Mouse (Mus musculus) lung, postnatal 25 days (tissue): Measurements from ENCODE around the gene Dhh.
A peak's percentile ranks its signal among the peaks of the same experiment; 100 is the strongest.
"Not testable (repeated sequence)": the region's sequence is repeated elsewhere in the genome, so short reads cannot be mapped to it uniquely, and the experiment has no call there.

Experiments used
- DNase-seq: peaks from one replicate; pipeline ENCODE4 v3.0.0; 2022; ENCODE audit warnings: low spot score

Dhh gene

DNA sequence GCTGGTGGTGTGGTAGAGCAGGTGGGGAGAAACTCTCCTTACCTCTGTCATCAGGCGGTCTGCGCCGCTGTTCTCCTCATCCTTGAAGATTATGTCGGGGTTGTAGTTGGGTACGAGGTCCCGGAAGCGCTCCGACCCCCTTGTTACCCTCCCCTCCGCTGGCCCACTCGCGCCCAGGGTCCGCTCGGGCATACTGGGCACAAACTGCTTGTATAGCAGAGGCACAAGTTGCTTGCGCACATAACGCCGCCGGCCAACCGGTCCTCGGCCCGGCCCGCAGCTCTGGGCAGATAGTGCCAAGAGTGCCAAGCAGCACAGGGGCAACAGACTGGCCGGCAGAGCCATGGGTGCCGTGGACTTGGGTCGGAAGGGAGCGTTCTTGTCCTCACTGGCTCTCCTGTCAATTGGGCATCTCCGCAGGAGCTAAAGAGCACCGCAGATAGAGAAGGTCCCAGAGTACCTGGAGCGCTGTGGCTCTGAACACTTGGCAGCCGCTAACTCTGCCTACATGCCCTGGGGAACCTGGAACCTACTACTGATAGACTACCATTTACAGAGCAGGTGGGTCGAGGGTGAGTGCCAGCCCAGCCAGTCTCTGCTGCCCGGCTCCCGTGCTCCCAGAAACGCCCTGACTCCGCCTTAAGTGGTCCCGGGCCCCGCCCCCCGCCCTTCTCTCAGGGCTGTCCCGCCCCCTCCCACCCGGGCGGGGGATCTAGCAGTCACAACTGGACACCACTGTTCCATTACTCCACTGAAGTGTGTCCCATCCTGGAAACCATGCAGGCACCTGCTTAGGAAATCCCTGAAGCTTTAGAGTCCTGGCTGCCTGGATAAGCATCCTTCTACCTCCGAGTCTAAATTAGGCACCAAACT, at the start of gene Dhh:
Dhh (minus strand) TSS at position 613 of the 873 bp plus-strand sequence.
- no peak for DNase-seq

- DNase-seq, result no peak
Measured at GRCm38 (mm10) chr15:98947884-98948283, 49.5 kb upstream of the Dhh start.

GRCm38 (mm10) chr15:98943133-98943532, 44.8 kb upstream of the Dhh start:
- DNase-seq, result no peak

GRCm38 (mm10) chr15:98942081-98942480, 43.7 kb upstream of the Dhh start:
- no peak for DNase-seq

- no peak for DNase-seq
Measured at GRCm38 (mm10) chr15:98941539-98941938, 43.2 kb upstream of the Dhh start.

DNA sequence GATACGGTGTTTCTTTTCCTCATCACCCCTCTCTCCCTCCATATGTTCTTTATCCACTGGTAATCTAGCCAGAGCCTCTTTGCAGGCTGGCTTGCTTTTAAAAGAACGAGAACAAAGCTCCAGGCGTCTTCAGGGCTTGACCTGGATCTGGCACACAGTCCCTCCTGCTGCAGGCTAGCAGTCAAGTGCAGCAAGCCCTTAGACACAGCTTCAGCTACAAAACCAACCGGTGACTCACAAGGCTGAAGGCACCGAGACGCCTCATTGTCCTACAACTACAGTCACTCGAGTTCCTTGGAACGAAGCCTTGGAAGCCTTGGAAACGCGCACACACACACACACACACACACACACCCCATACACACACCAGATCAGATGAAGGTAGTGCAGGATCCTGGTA, 42.5 kb upstream of the Dhh start:
- DNase-seq, result no peak

- peak; percentile 93 for DNase-seq
Measured at GRCm38 (mm10) chr15:98934217-98934839, 36.0 kb upstream of the Dhh start, which contains the start of gene Tuba1b. Gene Tuba1b, minus strand, starts transcription at chr15:98934565.

- DNase-seq, result peak; percentile 95
Measured at GRCm38 (mm10) chr15:98933833-98934216, 35.5 kb upstream of the Dhh start.

DNA sequence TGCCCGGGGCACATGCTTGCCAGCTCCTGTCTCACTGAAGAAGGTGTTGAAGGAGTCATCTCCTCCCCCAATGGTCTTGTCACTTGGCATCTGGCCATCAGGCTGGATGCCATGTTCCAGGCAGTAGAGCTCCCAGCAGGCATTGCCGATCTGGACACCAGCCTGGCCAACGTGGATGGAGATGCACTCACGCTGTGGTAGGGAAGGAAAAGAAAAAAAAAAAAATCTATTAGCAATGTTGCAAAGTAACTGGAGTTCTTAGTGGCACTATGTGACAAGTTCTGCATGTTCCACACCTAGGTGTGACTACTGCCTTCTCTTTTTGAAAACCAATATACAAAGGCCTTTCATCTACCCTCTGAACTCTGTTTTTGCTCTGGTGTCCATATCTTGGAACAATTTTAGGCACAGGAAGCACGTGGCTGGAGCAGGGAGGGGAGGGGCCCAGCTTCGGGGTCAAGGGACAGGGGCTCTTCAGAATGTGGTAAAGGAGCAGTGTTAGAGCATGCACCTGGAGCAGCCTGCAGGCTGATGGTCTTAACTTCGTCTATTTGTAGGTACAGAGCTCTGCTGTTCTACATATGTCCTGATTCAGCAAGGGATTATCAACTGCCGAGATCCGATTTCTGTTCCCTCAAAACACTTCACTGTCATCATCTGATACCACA, 34.8 kb upstream of the Dhh start:
- not testable (repeated sequence) for DNase-seq

GRCm38 (mm10) chr15:98930998-98931397, 32.7 kb upstream of the Dhh start:
- DNase-seq, result peak; percentile 64

DNA sequence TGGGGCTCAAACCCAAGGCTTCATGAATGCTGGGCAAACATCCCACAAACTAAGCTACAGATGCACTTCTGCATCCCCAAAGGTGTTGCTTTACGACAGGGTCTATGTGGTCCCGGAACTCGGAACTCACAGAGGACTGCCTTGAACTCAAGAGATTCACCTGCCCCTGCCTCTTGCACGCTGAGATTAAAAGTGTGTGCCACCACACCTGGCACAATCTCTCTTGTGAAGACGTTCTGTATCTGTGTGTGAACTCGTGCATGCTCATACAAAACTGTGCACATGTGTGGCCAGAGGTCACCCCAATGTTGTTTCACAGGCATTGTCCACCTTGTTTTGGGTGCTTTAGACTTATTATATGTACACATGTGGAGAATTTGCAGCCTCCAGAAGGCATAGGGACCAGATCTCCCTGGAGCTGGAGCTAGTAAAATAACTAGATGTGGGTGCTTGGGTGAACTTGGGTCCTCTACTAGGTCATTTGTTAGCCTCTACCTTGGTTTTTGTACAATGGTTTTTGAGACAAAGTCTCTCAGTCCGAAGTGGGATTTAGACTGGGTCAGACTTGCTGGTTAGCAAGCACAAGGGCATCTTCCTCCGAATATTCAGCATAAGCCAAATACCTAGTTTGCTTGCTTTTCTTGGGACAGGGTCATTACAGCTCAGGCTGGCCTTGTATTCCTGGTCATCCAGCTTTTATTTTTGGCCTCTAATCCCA, 31.8 kb upstream of the Dhh start:
- DNase-seq, result no peak

DNA sequence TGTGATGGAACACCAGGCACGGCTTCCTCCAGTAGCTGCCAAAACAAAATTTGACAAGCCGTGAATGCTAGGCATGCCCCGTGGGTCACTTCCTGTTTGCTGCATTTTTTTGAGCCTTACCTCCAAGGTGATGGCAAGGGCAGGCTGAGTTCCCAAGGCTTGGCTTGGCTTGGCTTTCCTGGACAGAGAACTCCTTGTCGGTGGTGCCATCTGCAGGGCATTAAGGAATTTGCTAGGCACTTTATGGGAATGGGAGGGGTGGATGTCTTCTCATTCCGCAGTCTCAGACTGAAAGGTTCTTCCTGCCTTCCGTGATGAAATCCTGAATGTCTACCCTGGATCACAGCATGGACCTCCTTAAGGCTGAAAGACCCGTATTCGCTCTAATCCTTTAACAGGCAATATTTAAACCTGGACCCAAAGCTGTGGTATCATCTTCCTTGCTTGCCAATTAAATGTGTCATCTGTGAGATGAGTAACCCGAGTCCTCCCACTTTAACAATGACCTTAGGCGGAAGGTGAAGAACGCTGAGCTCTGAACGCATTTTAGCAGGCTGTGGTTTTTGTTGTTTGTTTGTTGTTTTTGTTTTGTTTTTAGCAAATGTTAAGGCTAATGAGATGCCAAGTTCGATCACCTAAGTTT, 30.4 kb upstream of the Dhh start:
- DNase-seq, result peak; percentile 87

DNA sequence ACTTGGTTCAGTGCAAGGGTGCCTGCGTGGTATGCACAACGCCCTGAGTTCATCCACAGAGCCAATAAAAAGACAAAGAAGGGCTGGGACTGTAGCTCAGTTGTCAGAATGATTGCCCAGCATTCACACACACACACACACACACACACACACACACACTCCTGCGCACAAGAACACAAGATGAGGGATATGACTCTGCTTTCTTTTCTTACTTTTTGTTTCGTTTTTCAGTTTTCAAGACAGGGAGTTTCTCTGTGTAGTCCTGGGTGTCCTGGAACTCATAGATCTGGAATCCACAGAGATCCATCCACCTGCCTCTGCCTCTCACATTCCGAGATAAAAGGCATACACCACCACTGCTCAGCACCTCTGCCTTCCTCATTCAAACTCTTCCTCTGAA, 29.2 kb upstream of the Dhh start:
- DNase-seq, result no peak

DNA sequence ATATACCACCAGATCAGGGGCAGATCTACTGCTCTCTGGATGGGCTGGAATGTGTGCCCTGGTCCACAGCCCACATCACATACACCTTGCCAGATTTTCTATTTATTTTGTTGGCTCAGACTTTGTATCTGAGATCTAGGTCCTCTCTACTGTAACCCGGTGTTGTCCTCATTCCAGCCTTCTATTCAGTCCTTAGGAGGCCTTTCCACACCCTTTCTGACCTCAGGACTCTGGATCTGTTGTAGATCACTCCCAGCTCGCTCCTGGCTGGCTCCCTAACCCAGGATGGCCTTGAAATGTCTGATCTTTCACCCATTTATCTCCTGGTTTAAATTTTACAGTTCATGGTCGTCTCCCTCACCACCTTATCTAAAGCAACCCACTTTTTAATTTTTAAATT, 26.3 kb upstream of the Dhh start:
- no peak for DNase-seq

DNA sequence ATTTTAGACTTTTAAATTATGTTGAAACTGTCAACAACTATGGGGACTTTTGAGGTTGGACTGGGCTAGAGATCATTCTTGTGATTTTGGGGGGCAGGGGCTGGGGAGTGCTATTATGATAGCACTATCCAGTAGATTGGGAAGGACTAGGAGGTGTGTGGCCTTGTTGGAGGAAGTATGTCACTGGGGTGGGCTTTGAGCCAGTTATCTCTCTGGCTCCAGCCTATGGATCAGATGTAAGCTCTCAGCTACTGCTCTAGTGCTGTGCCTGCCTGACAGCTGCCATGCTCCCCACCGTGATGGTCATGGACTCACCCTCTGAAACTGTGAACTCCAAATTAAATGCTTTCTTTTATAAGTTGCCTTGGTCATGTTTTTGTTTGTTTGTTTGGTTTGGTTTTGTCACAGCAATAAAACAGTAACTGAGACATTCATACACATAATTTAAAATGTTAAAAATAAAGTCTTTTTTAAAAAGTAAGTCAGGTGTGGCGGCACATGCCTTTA, 24.7 kb upstream of the Dhh start:
- no peak for DNase-seq

GRCm38 (mm10) chr15:98922581-98922980, 24.2 kb upstream of the Dhh start:
- peak; percentile 21 for DNase-seq

DNA sequence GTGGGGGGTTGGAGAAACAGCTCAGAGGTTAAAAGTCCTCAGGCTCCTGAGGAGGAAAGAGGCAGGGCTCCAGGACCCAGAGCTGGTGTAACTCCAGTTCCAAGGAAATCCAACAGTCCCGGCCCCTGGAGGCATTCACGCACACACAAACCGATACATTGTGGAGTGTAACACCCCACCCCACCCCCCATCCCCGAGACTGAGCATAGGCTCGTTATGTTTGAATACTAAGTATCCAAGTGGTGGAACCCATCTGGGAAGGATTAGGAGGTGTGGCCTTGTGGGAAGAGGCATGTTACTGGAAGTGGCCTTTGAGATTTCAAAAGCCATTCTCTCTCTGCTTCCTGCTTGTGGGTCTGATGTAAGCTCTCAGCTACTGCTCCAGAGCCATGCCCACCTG, 23.2 kb upstream of the Dhh start:
- no peak for DNase-seq

DNA sequence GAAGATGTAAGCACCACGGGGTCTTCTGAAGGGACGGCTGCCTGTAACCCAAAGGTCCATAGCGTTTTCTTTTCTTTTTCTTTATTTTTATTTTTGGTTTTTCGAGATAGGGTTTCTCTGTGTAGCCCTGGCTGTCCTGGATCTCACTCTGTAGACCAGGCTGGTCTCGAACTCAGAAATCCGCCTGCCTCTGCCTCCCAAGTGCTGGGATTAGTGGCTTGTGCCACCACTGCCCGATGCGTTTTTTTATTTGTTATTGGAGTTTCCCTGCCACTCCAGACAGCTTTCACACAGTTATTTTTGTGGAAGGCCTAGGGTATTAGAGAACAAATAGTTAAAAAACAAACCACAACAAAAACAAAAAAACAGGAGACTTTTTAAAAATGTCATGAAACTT, 20.2 kb upstream of the Dhh start:
- DNase-seq, result not testable (repeated sequence)

DNA sequence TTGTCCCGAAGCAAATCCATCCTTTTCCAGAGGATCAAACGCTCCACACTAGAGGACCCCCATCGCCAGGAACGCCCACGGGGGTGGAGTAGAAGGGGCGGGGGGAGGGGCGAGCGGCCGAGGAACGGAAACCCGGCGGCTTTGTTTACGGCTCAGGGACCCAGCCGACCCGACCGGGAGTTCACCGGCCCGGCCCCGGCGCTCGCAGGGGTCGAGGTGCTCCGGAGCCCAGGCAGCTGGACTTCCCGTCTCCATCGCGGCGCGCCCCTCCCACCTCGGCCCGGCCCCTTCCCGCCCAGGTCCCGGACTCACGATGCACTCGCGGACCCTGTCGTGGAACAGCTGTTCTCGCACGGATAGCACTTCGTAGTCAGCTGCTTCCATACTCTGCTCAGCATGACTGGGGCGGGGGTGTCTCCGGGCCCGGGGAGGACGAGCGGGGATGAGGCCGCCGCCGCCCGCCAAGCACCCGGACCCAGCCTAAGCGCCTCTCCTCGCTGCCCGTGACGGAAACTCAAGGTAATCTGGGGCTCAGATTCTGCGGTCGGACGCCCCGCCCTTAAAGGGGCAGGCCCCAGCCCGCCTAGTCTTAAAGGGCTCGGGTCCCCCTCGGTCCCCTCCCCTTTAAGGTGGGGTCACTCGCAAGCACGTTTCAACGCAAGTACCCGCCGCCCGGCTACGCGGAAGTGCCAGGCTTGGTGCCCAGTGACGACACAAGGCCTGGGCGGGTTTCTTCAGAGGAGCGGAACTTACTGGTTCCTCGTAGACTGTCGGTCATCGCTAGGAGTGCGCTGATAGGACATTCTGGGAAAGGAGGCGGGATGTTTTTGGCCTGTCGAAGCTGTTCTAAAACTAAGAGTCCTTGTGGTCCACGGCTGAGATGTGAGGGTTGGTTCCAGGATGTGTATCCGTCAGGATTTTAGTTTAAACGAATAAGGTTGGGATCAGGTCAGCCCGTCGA, 19.5 kb upstream of the Dhh start, which contains the start of gene Lmbr1l:
Lmbr1l (minus strand) TSS at position 694 of the 961 bp plus-strand sequence.
- peak; percentile 100 for DNase-seq

GRCm38 (mm10) chr15:98917091-98917490, 18.8 kb upstream of the Dhh start:
- DNase-seq, result no peak
